Mouse (Mus musculus): Measurements from ENCODE around the gene Nle1.
"Not testable (repeated sequence)": the region's sequence is repeated elsewhere in the genome, so short reads cannot be mapped to it uniquely, and the experiment has no call there.

Gene Nle1

GRCm38 (mm10) chr11:82907651-82908607, at the start of gene Nle1:
Nle1 (minus strand) TSS chr11:82908411.
- DNase-seq (ENCODE audit: low read depth), result peak; percentile 96

- DNase-seq (ENCODE audit: low read depth), result no peak
These were observed 48.7 kb upstream of the Nle1 start for GRCm38 (mm10) chr11:82956925-82957324.

GRCm38 (mm10) chr11:82954631-82955030, 46.4 kb upstream of the Nle1 start:
- peak; percentile 70 for DNase-seq (ENCODE audit: low read depth)

- peak; percentile 85 for DNase-seq (ENCODE audit: low read depth)
These were observed 44.7 kb upstream of the Nle1 start for GRCm38 (mm10) chr11:82952612-82953542.

GRCm38 (mm10) chr11:82951865-82952611, 43.8 kb upstream of the Nle1 start:
- peak; percentile 64 for DNase-seq (ENCODE audit: low read depth)

- no peak for DNase-seq (ENCODE audit: low read depth)
These were observed 42.7 kb upstream of the Nle1 start, which contains the start of gene Slfn5 for GRCm38 (mm10) chr11:82950736-82951481. Slfn5 (plus strand) TSS chr11:82951349.

GRCm38 (mm10) chr11:82949036-82949435, 40.8 kb upstream of the Nle1 start:
- no peak for DNase-seq (ENCODE audit: low read depth)

- peak; percentile 86 for DNase-seq (ENCODE audit: low read depth)
These were observed 39.2 kb upstream of the Nle1 start for GRCm38 (mm10) chr11:82947457-82947856.

GRCm38 (mm10) chr11:82945636-82946035, 37.4 kb upstream of the Nle1 start:
- DNase-seq (ENCODE audit: low read depth), result no peak

GRCm38 (mm10) chr11:82943336-82943735, 35.1 kb upstream of the Nle1 start:
- DNase-seq (ENCODE audit: low read depth), result no peak

- DNase-seq (ENCODE audit: low read depth), result no peak
These were observed 25.0 kb upstream of the Nle1 start for GRCm38 (mm10) chr11:82933186-82933585.

- DNase-seq (ENCODE audit: low read depth), result not testable (repeated sequence)
These were observed 23.6 kb upstream of the Nle1 start for GRCm38 (mm10) chr11:82931671-82932450.

- not testable (repeated sequence) for DNase-seq (ENCODE audit: low read depth)
These were observed 22.9 kb upstream of the Nle1 start for GRCm38 (mm10) chr11:82931161-82931560.

GRCm38 (mm10) chr11:82930391-82930955, 22.3 kb upstream of the Nle1 start:
- not testable (repeated sequence) for DNase-seq (ENCODE audit: low read depth)

- DNase-seq (ENCODE audit: low read depth), result peak; percentile 41
These were observed 21.4 kb upstream of the Nle1 start for GRCm38 (mm10) chr11:82929633-82929950.

- no peak for DNase-seq (ENCODE audit: low read depth)
These were observed 20.9 kb upstream of the Nle1 start for GRCm38 (mm10) chr11:82928897-82929632.

GRCm38 (mm10) chr11:82923910-82924309, 15.7 kb upstream of the Nle1 start:
- not testable (repeated sequence) for DNase-seq (ENCODE audit: low read depth)

GRCm38 (mm10) chr11:82921691-82922090, 13.5 kb upstream of the Nle1 start:
- no peak for DNase-seq (ENCODE audit: low read depth)

- no peak for DNase-seq (ENCODE audit: low read depth)
These were observed 12.6 kb upstream of the Nle1 start for GRCm38 (mm10) chr11:82920768-82921167.
